Mouse (Mus musculus): ENCODE data around the gene Ddost.

- TF ChIP-seq CTCF (IDR thresholded peaks at IDR 0.05; ENCODE audit: low read depth) (peak; percentile 43), EP300 (IDR thresholded peaks at IDR 0.05; ENCODE audit: low read depth) (no peak)
These were observed 11.3 kb downstream of the Ddost start for GRCm38 (mm10) chr4:138315781-138316180.
